Mouse (Mus musculus) midbrain, embryonic 14.5 days (tissue): ENCODE measurements around the gene Gtf2ird1. TPM values are rescaled to one million over a fixed set of nuclear protein-coding genes. Genes with fewer than 3 reads are reported as not detected.
"Not testable (repeated sequence)": the region's sequence is repeated elsewhere in the genome, so short reads cannot be mapped to it uniquely, and the experiment has no call there.

Experiments used
- ATAC-seq: fragments of 200-750 bp; cut with Nextera tagmentation; 2 replicates; pipeline ENCODE4 v1.8.0; 2017; ENCODE audit warnings: moderate number of reproducible peaks, moderate library complexity; ENCODE audit not compliant: low FRiP score, low TSS enrichment
- DNase-seq: peaks from one replicate; pipeline ENCODE4 v3.0.0-alpha.2; 2015
- H3K27ac ChIP-seq: fragments of 300-500 bp; sonication (generic); replicated peaks from 2 replicates; pipeline ENCODE4 v1.5.1; 2014; ENCODE audit warnings: mild to moderate bottlenecking, low read depth, low read length, moderate library complexity
- H3K27me3 ChIP-seq: fragments of 300-500 bp; sonication (generic); 2 replicates; pipeline ENCODE4 v1.6.1; 2014; ENCODE audit warnings: low read length, control low read depth, mixed read lengths; ENCODE audit not compliant: control insufficient read depth, insufficient read depth
- H3K36me3 ChIP-seq: fragments of 300-500 bp; sonication (generic); 2 replicates; pipeline ENCODE4 v1.6.1; 2014; ENCODE audit warnings: low read length, control low read depth; ENCODE audit not compliant: control insufficient read depth, insufficient read depth
- H3K4me1 ChIP-seq: fragments of 300-500 bp; sonication (generic); 2 replicates; pipeline ENCODE4 v1.6.1; 2014; ENCODE audit warnings: mild to moderate bottlenecking, antibody characterized with exemption, low read length, control low read depth; ENCODE audit not compliant: control insufficient read depth, insufficient read depth
- H3K4me2 ChIP-seq: fragments of 300-500 bp; sonication (generic); 2 replicates; pipeline ENCODE4 v1.6.1; 2014; ENCODE audit warnings: mild to moderate bottlenecking, low read length, moderate library complexity
- H3K4me3 ChIP-seq: fragments of 300-500 bp; sonication (generic); replicated peaks from 2 replicates; pipeline ENCODE4 v1.5.1; 2014; ENCODE audit warnings: low read depth, low read length
- H3K9ac ChIP-seq: fragments of 300-500 bp; sonication (generic); replicated peaks from 2 replicates; pipeline ENCODE4 v1.6.1; 2014; ENCODE audit warnings: mild to moderate bottlenecking, low read length, moderate library complexity
- H3K9me3 ChIP-seq: fragments of 300-500 bp; sonication (generic); 2 replicates; pipeline ENCODE4 v1.6.1; 2016; ENCODE audit warnings: low read length, control low read depth, mixed read lengths; ENCODE audit not compliant: control insufficient read depth
- WGBS: fragments of 180-500 bp; shearing (Covaris S2); extraction: QIAGEN DNeasy Blood & Tissue Kit; methylation state at CpG from one replicate; pipeline ENCODE4 v1.1.7; 2014; 5-methylcytosine and 5-hydroxymethylcytosine counted together
- polyA plus RNA-seq: library from polyadenylated mRNA; unstranded; fragments of >200 nt; fragmentation: Nextera tagmentation; extraction: Ambion mirVana; gene quantifications from 2 replicates; pipeline ENCODE4 v1.2.1, GENCODE M21; 2014

Gtf2ird1 gene
- polyA plus RNA-seq, 1 experiment from 2014 or later = 75.1 TPM

GRCm38 (mm10) chr5:134485183-134485730 is 28.7 kb upstream of the Gtf2ird1 start:
- Histone ChIP-seq H3K36me3 (peaks cover 16% of the 10 kb centered on the region), H3K4me3 (no peak overlapping the region), H3K27me3 (no peaks in the 10 kb centered on the region), H3K4me1 (no peaks in the 10 kb centered on the region), H3K9me3 (no peaks in the 10 kb centered on the region), H3K9ac (no peak overlapping the region), H3K4me2 (no peak overlapping the region), H3K27ac (no peak overlapping the region)
- no peak for DNase-seq
- ATAC-seq = no peak
- 83% methylated on average over 7 of the region's 7 CpGs for WGBS

- H3K4me1 ChIP-seq = no peaks in the 10 kb centered on the region
- no peaks in the 10 kb centered on the region for H3K9me3 ChIP-seq
- no peaks in the 10 kb centered on the region for H3K27me3 ChIP-seq
- no peak overlapping the region for H3K27ac ChIP-seq
- WGBS = 81% methylated on average over 1 of the region's 1 CpGs
- DNase-seq = no peak
- H3K4me2 ChIP-seq = no peak overlapping the region
- H3K36me3 ChIP-seq = no peaks in the 10 kb centered on the region; the same call in 1 of the 2 replicates
- H3K4me3 ChIP-seq = no peak overlapping the region
- no peak for ATAC-seq
- H3K9ac ChIP-seq = no peak overlapping the region
Observed at GRCm38 (mm10) chr5:134483291-134483690, 26.8 kb upstream of the Gtf2ird1 start.

GRCm38 (mm10) chr5:134482331-134482730 is 25.8 kb upstream of the Gtf2ird1 start:
- H3K4me2 ChIP-seq = no peak overlapping the region
- 60% methylated on average over 11 of the region's 11 CpGs for WGBS

GRCm38 (mm10) chr5:134478886-134479285 is 22.4 kb upstream of the Gtf2ird1 start:
- H3K9me3 ChIP-seq, H3K4me1 ChIP-seq, H3K27ac ChIP-seq, H3K4me2 ChIP-seq, H3K4me3 ChIP-seq, H3K27me3 ChIP-seq, H3K36me3 ChIP-seq, ATAC-seq, H3K9ac ChIP-seq, DNase-seq: not testable (repeated sequence)

More at GRCm38 (mm10) chr5:134482331-134482730, 25.8 kb upstream of the Gtf2ird1 start:
- no peak for DNase-seq
- no peak for ATAC-seq
- H3K9me3 ChIP-seq = no peaks in the 10 kb centered on the region
- H3K27me3 ChIP-seq = no peaks in the 10 kb centered on the region
- H3K4me3 ChIP-seq = no peak overlapping the region
- no peak overlapping the region for H3K27ac ChIP-seq
- H3K36me3 ChIP-seq = no peaks in the 10 kb centered on the region
- H3K9ac ChIP-seq = no peak overlapping the region
- H3K4me1 ChIP-seq = no peaks in the 10 kb centered on the region

- H3K9ac ChIP-seq, DNase-seq, H3K4me1 ChIP-seq, H3K27me3 ChIP-seq, ATAC-seq, H3K36me3 ChIP-seq, H3K4me3 ChIP-seq, H3K27ac ChIP-seq, H3K4me2 ChIP-seq, H3K9me3 ChIP-seq: not testable (repeated sequence)
- 96% methylated on average over 7 of the region's 7 CpGs for WGBS
Observed at GRCm38 (mm10) chr5:134475686-134476085, 19.2 kb upstream of the Gtf2ird1 start.

GRCm38 (mm10) chr5:134475006-134475605 is 18.6 kb upstream of the Gtf2ird1 start:
- Histone ChIP-seq H3K4me3 (no peak overlapping the region), H3K4me2 (no peak overlapping the region), H3K9me3 (no peaks in the 10 kb centered on the region), H3K27ac (no peak overlapping the region), H3K9ac (no peak overlapping the region), H3K36me3 (no peaks in the 10 kb centered on the region), H3K4me1 (no peaks in the 10 kb centered on the region), H3K27me3 (no peaks in the 10 kb centered on the region)
- ATAC-seq = no peak
- 90% methylated on average over 6 of the region's 6 CpGs for WGBS
- no peak for DNase-seq

GRCm38 (mm10) chr5:134473902-134474301 is 17.4 kb upstream of the Gtf2ird1 start:
- WGBS = 88% methylated on average over 2 of the region's 2 CpGs
- no peaks in the 10 kb centered on the region for H3K9me3 ChIP-seq
- H3K4me2 ChIP-seq = no peak overlapping the region
- DNase-seq (no peak), ATAC-seq (no peak)
- H3K36me3 ChIP-seq = no peaks in the 10 kb centered on the region
- no peak overlapping the region for H3K4me3 ChIP-seq
- no peak overlapping the region for H3K27ac ChIP-seq
- no peaks in the 10 kb centered on the region for H3K27me3 ChIP-seq
- H3K4me1 ChIP-seq = no peaks in the 10 kb centered on the region
- no peak overlapping the region for H3K9ac ChIP-seq

GRCm38 (mm10) chr5:134470538-134471169 is 14.1 kb upstream of the Gtf2ird1 start:
- Histone ChIP-seq H3K4me1 (peaks cover 12% of the 10 kb centered on the region), H3K27me3 (no peaks in the 10 kb centered on the region), H3K36me3 (no peaks in the 10 kb centered on the region), H3K9ac (no peak overlapping the region), H3K27ac (no peak overlapping the region), H3K9me3 (no peaks in the 10 kb centered on the region), H3K4me2 (no peak overlapping the region), H3K4me3 (no peak overlapping the region)
- 79% methylated on average over 8 of the region's 8 CpGs for WGBS
- DNase-seq = no peak
- no peak for ATAC-seq
